Mouse (Mus musculus): ENCODE results near the gene Pgam2. TPM values are rescaled to one million over a fixed set of nuclear protein-coding genes. Genes with fewer than 3 reads are reported as not detected.

Pgam2 gene
- total and polyA plus RNA-seq, 3 experiments = 0.58 to 1.8 TPM; not detected in 1

DNA sequence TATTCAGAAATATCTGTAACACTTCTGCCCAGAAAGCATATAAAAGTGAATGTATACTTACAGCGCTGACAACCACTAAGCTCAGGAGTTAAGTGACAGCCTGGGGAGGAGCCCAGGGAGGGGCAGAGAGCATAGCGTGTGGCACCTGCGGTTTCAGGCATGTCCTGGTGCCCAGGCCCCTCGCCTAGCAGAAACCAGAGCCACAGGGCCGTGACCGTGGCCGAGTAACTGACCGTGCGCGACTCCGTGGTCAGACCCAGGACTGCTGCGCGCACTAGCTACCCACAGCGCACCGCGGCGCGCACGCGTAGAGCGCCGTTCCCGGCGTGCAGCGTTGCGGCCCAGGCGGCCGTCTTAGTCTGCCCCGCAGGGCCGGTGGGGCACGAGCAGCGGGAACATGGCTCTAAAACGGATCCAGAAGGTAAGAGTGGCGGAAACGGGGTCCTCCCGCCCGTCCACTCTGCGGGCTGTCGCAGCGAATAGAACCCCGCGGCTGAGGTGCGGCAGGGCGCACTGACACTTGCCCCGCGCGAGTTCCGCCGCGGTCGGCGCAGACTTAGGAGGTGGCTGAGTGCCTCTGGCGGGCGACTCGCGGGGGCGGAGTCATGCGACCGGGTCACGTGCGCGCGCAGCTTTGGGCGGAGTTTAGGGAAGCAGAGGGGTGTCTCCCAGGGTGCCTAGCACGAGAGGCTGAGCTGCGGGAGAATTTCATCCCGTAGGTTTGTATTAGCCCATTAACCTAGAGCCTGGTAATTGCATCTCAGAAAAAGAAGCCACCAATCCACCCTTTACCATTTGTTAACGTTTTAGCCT is 41.5 kb downstream of the Pgam2 start, which contains the start of gene Urgcp:
Urgcp (minus strand) TSS at position 557 of the 813 bp plus-strand sequence.
- peak; percentile 99 for DNase-seq (ENCODE audit: low read depth, low spot score)
- peak within 1 kb of the TSS; percentile 72 to 84 for H3K4me3 ChIP-seq (ENCODE audit: control insufficient read depth in 1 of 2, insufficient read depth in 1 of 2, low read depth in 2 of 2, low read length in 2 of 2)
- H3K79me2 ChIP-seq (ENCODE audit: control insufficient read depth, insufficient read depth, low read length, poor library complexity) = peaks cover 17% of the 10 kb centered on the region
- H3K9me3 ChIP-seq (replicated peaks; ENCODE audit: insufficient read depth, low read length) = no peaks in the 10 kb centered on the region
- H3K27me3 ChIP-seq (ENCODE audit: control insufficient read depth in 1 of 2, insufficient read depth in 2 of 2, low read length in 2 of 2) = no peaks in the 10 kb centered on the region
- H3K27ac ChIP-seq (ENCODE audit: control insufficient read depth, low read depth, low read length) = peak within 1 kb of the TSS; percentile 83
- H3K36me3 ChIP-seq (ENCODE audit: control insufficient read depth in 1 of 2, insufficient read depth in 2 of 2, low read length in 2 of 2) = peaks cover 0 to 25% of the 10 kb centered on the region in 2 experiments; a peak in 2 of 4 replicates
- H3K4me1 ChIP-seq (ENCODE audit: control insufficient read depth in 1 of 2, insufficient read depth in 2 of 2, low read length in 2 of 2) = peaks cover 3 to 23% of the 10 kb centered on the region in 2 experiments
- peak within 1 kb of the TSS; percentile 86 for H3K9ac ChIP-seq (ENCODE audit: control insufficient read depth, low read depth, low read length, poor library complexity, severe bottlenecking)
- peak; percentile 93 for TF ChIP-seq TBP (IDR thresholded peaks at IDR 0.05; ENCODE audit: low read depth, low read length)
- TF ChIP-seq MYC (IDR thresholded peaks at IDR 0.05; ENCODE audit: low read depth, low read length) = peak; percentile 85
- peak; percentile 100 for TF ChIP-seq POLR2A (IDR thresholded peaks at IDR 0.05; ENCODE audit: control insufficient read depth in 1 of 2, insufficient read depth in 1 of 2, low read depth in 1 of 2, low read length in 2 of 2, poor library complexity in 1 of 2)
- TF ChIP-seq USF1 (IDR thresholded peaks at IDR 0.05; ENCODE audit: low read depth, low read length) = peak; percentile 98
- no peak for TF ChIP-seq MYB (IDR thresholded peaks at IDR 0.05; ENCODE audit: low read depth, low read length)
- TF ChIP-seq MAZ (IDR thresholded peaks at IDR 0.05; ENCODE audit: low read depth, low read length) = no peak
- peak; percentile 74 for TF ChIP-seq TCF12 (IDR thresholded peaks at IDR 0.05; ENCODE audit: low read depth, low read length)
- TF ChIP-seq RCOR1 (IDR thresholded peaks at IDR 0.05; ENCODE audit: low read depth, low read length) = no peak
- TF ChIP-seq CHD1 (IDR thresholded peaks at IDR 0.05; ENCODE audit: low read depth, low read length) = 0 out of 2 replicates have a peak, but pooled peaks have one; percentile 22
- TF ChIP-seq USF2 (IDR thresholded peaks at IDR 0.05; ENCODE audit: borderline replicate concordance in 1 of 2, insufficient read depth in 1 of 2, low read depth in 1 of 2, low read length in 2 of 2) = peak in 1 of 2 experiments; percentile 85; a peak in 3 of 4 replicates
- TF ChIP-seq ETS1 (IDR thresholded peaks at IDR 0.05; ENCODE audit: low read depth, low read length) = 0 out of 2 replicates have a peak, but pooled peaks have one; percentile 46
- TF ChIP-seq ZNF384 (IDR thresholded peaks at IDR 0.05; ENCODE audit: low read depth, low read length) = no peak
- TF ChIP-seq MAFK (IDR thresholded peaks at IDR 0.05; ENCODE audit: borderline replicate concordance, low read depth, low read length) = no peak
- TF ChIP-seq CHD2 (IDR thresholded peaks at IDR 0.05; ENCODE audit: low read length) = no peak
- TF ChIP-seq GATA1 (IDR thresholded peaks at IDR 0.05; ENCODE audit: low read depth, low read length) = no peak
- TF ChIP-seq SIN3A (IDR thresholded peaks at IDR 0.05; ENCODE audit: low read length) = peak; percentile 91
- peak; percentile 94 for TF ChIP-seq MAX (IDR thresholded peaks at IDR 0.05; ENCODE audit: low read length)
- peak; percentile 19; the same call in 1 of the 2 replicates for TF ChIP-seq E2F4 (IDR thresholded peaks at IDR 0.05; ENCODE audit: borderline replicate concordance, low read depth, low read length)
- no peak for TF ChIP-seq ZKSCAN1 (IDR thresholded peaks at IDR 0.05; ENCODE audit: low read depth, low read length)
- TF ChIP-seq POLR2AphosphoS5 (IDR thresholded peaks at IDR 0.05; ENCODE audit: borderline replicate concordance, low read depth, low read length) = 0 out of 2 replicates have a peak, but pooled peaks have one; percentile 42
- peak; percentile 90 for TF ChIP-seq BHLHE40 (IDR thresholded peaks at IDR 0.05; ENCODE audit: borderline replicate concordance, low read depth, low read length)
- peak; percentile 86 for TF ChIP-seq HCFC1 (IDR thresholded peaks at IDR 0.05; ENCODE audit: low read depth, low read length)
- TF ChIP-seq NELFE (IDR thresholded peaks at IDR 0.05; ENCODE audit: low read depth, low read length) = peak; percentile 100
- no peak for TF ChIP-seq GABPA (IDR thresholded peaks at IDR 0.05; ENCODE audit: low read depth, low read length)
- TF ChIP-seq CTCF (IDR thresholded peaks at IDR 0.05 in 2 of 3, conservative IDR thresholded peaks at IDR 0.05 in 1 of 3; ENCODE audit: control insufficient read depth in 1 of 3, insufficient read depth in 1 of 3, low read depth in 2 of 3, low read length in 3 of 3, poor library complexity in 1 of 3, severe bottlenecking in 1 of 3) = no peak
- no peak for TF ChIP-seq ZC3H11A (IDR thresholded peaks at IDR 0.05; ENCODE audit: low read depth, low read length)
- TF ChIP-seq JUND (IDR thresholded peaks at IDR 0.05; ENCODE audit: low read depth, low read length) = no peak
- peak; percentile 80 for TF ChIP-seq NRF1 (IDR thresholded peaks at IDR 0.05; ENCODE audit: insufficient read depth, low read depth, low read length, poor library complexity, severe bottlenecking)
- TF ChIP-seq KAT2A (conservative IDR thresholded peaks at IDR 0.05; ENCODE audit: low read depth, low read length) = peak; percentile 60; the same call in 1 of the 2 replicates
- no peak for TF ChIP-seq SMC3 (IDR thresholded peaks at IDR 0.05; ENCODE audit: low read depth, low read length)
- TF ChIP-seq RAD21 (IDR thresholded peaks at IDR 0.05; ENCODE audit: low read depth, low read length) = no peak
- TF ChIP-seq UBTF (IDR thresholded peaks at IDR 0.05; ENCODE audit: borderline replicate concordance, insufficient read depth, low read depth, low read length) = peak; percentile 59; the same call in 1 of the 2 replicates
- peak; percentile 93 for TF ChIP-seq MXI1 (IDR thresholded peaks at IDR 0.05; ENCODE audit: low read depth, low read length)
- no peak for TF ChIP-seq MEF2A (IDR thresholded peaks at IDR 0.05; ENCODE audit: extremely low read depth, insufficient replicate concordance, low read depth, low read length, poor library complexity, severe bottlenecking)
- TF ChIP-seq POLR2AphosphoS2 (IDR thresholded peaks at IDR 0.05; ENCODE audit: low read length) = peak; percentile 99
